Mouse (Mus musculus): ENCODE measurements at regions not wholly inside any gene's neighbourhood (a gene's known extent, or its start where the extent isn't known, plus 50 kb on each side); places are given as distances from the start of the nearest gene placed in this dataset.

- Histone ChIP-seq H3K9me3 (ENCODE audit: control insufficient read depth) (no peaks in the 10 kb centered on the region), H3K4me3 (ENCODE audit: low read depth, low read length) (no peak overlapping the region), H3K36me3 (ENCODE audit: control insufficient read depth, insufficient read depth) (no peaks in the 10 kb centered on the region), H3K9ac (ENCODE audit: low read depth, low read length) (no peak overlapping the region), H3K4me1 (replicated peaks; ENCODE audit: control insufficient read depth, insufficient read depth, low read length) (no peaks in the 10 kb centered on the region), H3K4me2 (replicated peaks; ENCODE audit: low read depth) (no peak overlapping the region), H3K27ac (ENCODE audit: low read depth, low read length) (no peak overlapping the region), H3K27me3 (replicated peaks; ENCODE audit: control insufficient read depth, insufficient read depth, low read length) (no peaks in the 10 kb centered on the region)
- no peak for ATAC-seq
- WGBS, result 55% methylated on average over 3 of the region's 3 CpGs
- no peak for TF ChIP-seq CTCF (IDR thresholded peaks at IDR 0.05; ENCODE audit: low read depth)
Observed at GRCm38 (mm10) chr8:98403645-98404032, 1012.6 kb downstream of the Cdh8 start.

DNA sequence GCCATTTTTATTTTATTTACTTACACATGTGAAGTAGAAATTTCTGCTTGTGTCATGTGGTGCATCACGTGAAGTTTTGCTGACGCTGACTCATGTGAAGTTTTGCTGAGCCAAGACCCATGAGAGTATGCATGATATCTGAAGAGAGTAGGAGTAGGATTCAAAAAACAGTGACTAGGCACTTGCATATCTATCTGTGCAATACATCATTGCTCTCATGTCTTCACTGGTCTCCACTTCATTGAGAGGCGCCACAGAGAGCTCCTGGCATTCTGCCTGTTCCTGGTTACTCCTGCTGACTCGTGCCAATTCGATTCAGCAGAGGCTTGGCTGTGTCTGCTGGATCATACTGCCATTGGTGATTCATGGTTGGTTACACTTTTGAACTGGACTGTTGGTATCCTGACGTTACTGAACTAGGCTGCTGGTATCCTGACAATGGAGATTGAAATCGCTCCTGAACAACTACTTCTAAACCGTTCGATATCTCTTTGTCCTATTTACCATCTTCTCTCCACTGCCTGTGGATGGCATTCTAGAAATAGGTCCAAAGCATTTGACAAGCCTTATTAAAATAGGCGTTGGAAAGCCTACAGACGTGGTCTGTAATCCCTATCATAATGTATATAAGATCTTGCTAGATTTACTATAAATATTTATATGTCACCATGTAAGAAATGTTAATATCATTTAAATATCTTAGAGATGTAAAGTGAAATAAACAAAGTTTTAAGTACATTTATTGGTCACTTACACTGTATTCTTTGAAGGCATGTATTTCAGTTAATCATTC lies 1013.2 kb downstream of the Cdh8 start:
- 71% methylated on average over 11 of the region's 11 CpGs for WGBS

GRCm38 (mm10) chr8:98381815-98382214 lies 1034.5 kb downstream of the Cdh8 start:
- 93% methylated on average over 2 of the region's 2 CpGs for WGBS
- Histone ChIP-seq H3K9me3 (ENCODE audit: control insufficient read depth) (no peaks in the 10 kb centered on the region), H3K36me3 (ENCODE audit: control insufficient read depth, insufficient read depth) (no peaks in the 10 kb centered on the region)

More for the DNA sequence above, 1013.2 kb downstream of the Cdh8 start:
- H3K4me1 ChIP-seq (replicated peaks; ENCODE audit: control insufficient read depth, insufficient read depth, low read length), result no peaks in the 10 kb centered on the region
- peak; percentile 47; the same call in 1 of the 2 replicates for ATAC-seq
- no peak overlapping the region for H3K4me2 ChIP-seq (replicated peaks; ENCODE audit: low read depth)
- no peaks in the 10 kb centered on the region for H3K36me3 ChIP-seq (ENCODE audit: control insufficient read depth, insufficient read depth)
- no peak overlapping the region for H3K4me3 ChIP-seq (ENCODE audit: low read depth, low read length)
- no peak for TF ChIP-seq CTCF (IDR thresholded peaks at IDR 0.05; ENCODE audit: low read depth)
- no peak overlapping the region for H3K27ac ChIP-seq (ENCODE audit: low read depth, low read length)
- H3K9me3 ChIP-seq (ENCODE audit: control insufficient read depth), result no peaks in the 10 kb centered on the region
- H3K9ac ChIP-seq (ENCODE audit: low read depth, low read length), result no peak overlapping the region
- no peaks in the 10 kb centered on the region for H3K27me3 ChIP-seq (replicated peaks; ENCODE audit: control insufficient read depth, insufficient read depth, low read length)

DNA sequence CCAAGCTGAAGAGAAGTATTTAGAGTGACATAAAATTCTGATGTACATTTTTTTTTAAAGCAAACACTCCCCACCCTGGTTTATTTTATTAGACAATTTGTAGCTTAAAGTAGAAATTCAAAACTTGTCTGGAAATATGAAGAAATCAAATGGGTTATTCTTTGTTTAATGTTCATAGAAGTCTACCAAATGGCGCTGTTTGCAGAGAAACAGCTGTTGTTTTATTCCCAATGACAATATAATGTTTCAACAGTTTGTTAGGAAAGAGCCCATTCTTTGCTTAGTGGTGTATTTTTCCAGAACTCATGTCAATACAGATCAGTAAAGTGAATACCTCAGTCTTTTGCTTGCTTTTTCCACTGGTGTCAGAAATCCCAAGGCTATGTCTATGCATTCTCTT lies 1035.9 kb downstream of the Cdh8 start:
- Histone ChIP-seq H3K27me3 (replicated peaks; ENCODE audit: control insufficient read depth, insufficient read depth, low read length) (no peaks in the 10 kb centered on the region), H3K27ac (ENCODE audit: low read depth, low read length) (no peak overlapping the region), H3K9me3 (ENCODE audit: control insufficient read depth) (no peaks in the 10 kb centered on the region), H3K4me2 (replicated peaks; ENCODE audit: low read depth) (no peak overlapping the region), H3K36me3 (ENCODE audit: control insufficient read depth, insufficient read depth) (no peaks in the 10 kb centered on the region), H3K9ac (ENCODE audit: low read depth, low read length) (no peak overlapping the region), H3K4me1 (replicated peaks; ENCODE audit: control insufficient read depth, insufficient read depth, low read length) (no peaks in the 10 kb centered on the region), H3K4me3 (ENCODE audit: low read depth, low read length) (no peak overlapping the region)
- 66% methylated on average over 1 of the region's 1 CpGs for WGBS
- TF ChIP-seq CTCF (IDR thresholded peaks at IDR 0.05; ENCODE audit: low read depth), result no peak
- ATAC-seq, result no peak

More at GRCm38 (mm10) chr8:98381815-98382214, 1034.5 kb downstream of the Cdh8 start:
- H3K4me1 ChIP-seq (replicated peaks; ENCODE audit: control insufficient read depth, insufficient read depth, low read length), result no peaks in the 10 kb centered on the region
- no peak for ATAC-seq
- H3K27ac ChIP-seq (ENCODE audit: low read depth, low read length), result no peak overlapping the region
- no peak overlapping the region for H3K4me3 ChIP-seq (ENCODE audit: low read depth, low read length)
- no peaks in the 10 kb centered on the region for H3K27me3 ChIP-seq (replicated peaks; ENCODE audit: control insufficient read depth, insufficient read depth, low read length)
- H3K4me2 ChIP-seq (replicated peaks; ENCODE audit: low read depth), result no peak overlapping the region
- peak; percentile 22; the same call in 1 of the 2 replicates for TF ChIP-seq CTCF (IDR thresholded peaks at IDR 0.05; ENCODE audit: low read depth)
- H3K9ac ChIP-seq (ENCODE audit: low read depth, low read length), result no peak overlapping the region

DNA sequence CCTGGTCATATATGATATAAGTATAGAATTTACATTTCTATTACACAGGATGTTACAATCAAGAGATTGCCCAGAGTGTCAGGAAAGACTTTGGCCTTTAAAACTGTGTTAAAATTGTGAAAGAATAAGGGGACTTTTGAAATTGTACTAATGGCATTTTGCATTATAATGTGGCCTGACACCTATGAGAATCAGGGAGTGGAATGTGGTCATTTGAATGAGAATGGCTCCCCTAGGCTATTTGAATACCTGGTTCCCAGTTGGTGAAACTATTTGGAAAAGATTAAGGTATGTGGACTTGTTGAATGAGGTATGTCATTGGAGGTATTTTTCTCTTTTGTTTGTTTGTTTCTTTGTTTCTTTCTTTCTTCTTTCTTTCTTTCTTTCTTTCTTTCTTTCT lies 1038.5 kb downstream of the Cdh8 start:
- no peak for TF ChIP-seq CTCF (IDR thresholded peaks at IDR 0.05; ENCODE audit: low read depth)
- H3K4me1 ChIP-seq (replicated peaks; ENCODE audit: control insufficient read depth, insufficient read depth, low read length), result no peaks in the 10 kb centered on the region
- no peak overlapping the region for H3K9ac ChIP-seq (ENCODE audit: low read depth, low read length)
- no peak for ATAC-seq
- no peaks in the 10 kb centered on the region for H3K36me3 ChIP-seq (ENCODE audit: control insufficient read depth, insufficient read depth)
- H3K27me3 ChIP-seq (replicated peaks; ENCODE audit: control insufficient read depth, insufficient read depth, low read length), result no peaks in the 10 kb centered on the region
- no peaks in the 10 kb centered on the region for H3K9me3 ChIP-seq (ENCODE audit: control insufficient read depth)
- no peak overlapping the region for H3K4me2 ChIP-seq (replicated peaks; ENCODE audit: low read depth)
- H3K27ac ChIP-seq (ENCODE audit: low read depth, low read length), result no peak overlapping the region
- no peak overlapping the region for H3K4me3 ChIP-seq (ENCODE audit: low read depth, low read length)

DNA sequence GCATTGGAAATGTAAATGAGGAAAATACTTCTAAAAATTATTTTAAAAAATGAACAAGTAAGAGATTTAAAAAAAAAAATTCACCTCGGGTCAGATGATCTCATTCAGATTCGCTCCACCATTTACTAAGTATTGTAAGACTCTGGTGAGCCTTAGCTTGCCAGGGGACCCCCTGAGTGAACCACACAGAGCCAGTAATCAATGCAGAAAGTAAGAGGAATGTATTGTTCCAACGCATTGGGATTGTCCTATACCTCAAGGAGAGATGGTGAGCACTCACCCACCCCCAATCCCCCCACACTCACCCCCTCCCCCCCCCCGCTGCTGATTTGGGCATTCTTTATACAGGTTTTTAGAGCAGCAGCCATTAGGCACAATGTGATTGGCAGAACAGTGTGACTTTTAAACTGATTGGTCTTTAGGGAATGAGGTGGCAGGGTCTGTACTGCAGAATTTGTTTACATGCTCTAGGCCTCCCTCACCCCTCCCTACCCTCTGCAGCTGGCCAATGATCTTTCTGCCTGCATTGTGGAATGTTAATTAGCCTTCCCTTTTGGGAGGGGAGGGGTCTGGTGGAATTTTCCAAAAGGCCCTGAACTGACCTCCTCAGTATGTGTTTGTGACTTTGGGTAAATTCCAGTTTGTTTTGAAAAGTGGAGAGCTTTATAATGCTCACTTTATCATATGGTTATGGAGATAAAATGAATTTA lies 1043.4 kb downstream of the Cdh8 start:
- no peak overlapping the region for H3K27ac ChIP-seq (ENCODE audit: low read depth, low read length)
- no peak for ATAC-seq

More for the DNA sequence above, 1043.4 kb downstream of the Cdh8 start:
- no peak for TF ChIP-seq CTCF (IDR thresholded peaks at IDR 0.05; ENCODE audit: low read depth)
- H3K4me3 ChIP-seq (ENCODE audit: low read depth, low read length), result no peak overlapping the region
- no peak overlapping the region for H3K4me2 ChIP-seq (replicated peaks; ENCODE audit: low read depth)
- no peaks in the 10 kb centered on the region for H3K4me1 ChIP-seq (replicated peaks; ENCODE audit: control insufficient read depth, insufficient read depth, low read length)
- no peaks in the 10 kb centered on the region for H3K36me3 ChIP-seq (ENCODE audit: control insufficient read depth, insufficient read depth)
- no peaks in the 10 kb centered on the region for H3K9me3 ChIP-seq (ENCODE audit: control insufficient read depth)
- H3K9ac ChIP-seq (ENCODE audit: low read depth, low read length), result no peak overlapping the region
- 60% methylated on average over 3 of the region's 4 CpGs for WGBS
- no peaks in the 10 kb centered on the region for H3K27me3 ChIP-seq (replicated peaks; ENCODE audit: control insufficient read depth, insufficient read depth, low read length)

Data from intestine, postnatal 0 days (tissue).